Mouse (Mus musculus): ENCODE measurements at regions not wholly inside any gene's neighbourhood (a gene's known extent, or its start where the extent isn't known, plus 50 kb on each side); places are given as distances from the start of the nearest gene placed in this dataset.
"Not testable (repeated sequence)": the region's sequence is repeated elsewhere in the genome, so short reads cannot be mapped to it uniquely, and the experiment has no call there.

DNA sequence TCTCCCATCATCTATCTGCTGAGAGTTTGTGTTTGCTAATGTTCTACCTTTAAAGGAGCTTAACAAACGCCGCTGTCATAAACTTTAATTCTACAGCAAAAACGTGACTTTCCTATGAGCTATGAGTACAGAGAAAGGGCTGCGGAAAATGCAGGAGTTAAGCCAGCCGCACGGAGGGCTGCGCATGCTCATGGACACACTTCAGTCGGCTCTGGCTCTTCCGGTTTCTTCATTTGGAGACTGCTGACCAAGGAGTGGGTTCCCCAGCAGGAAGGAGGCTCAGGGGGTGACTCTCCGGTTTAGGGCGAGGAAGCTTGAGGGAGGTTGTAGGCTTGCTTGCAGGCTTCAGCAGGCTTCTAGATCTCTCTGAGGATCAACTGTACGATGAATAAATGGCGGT is 59.3 kb downstream of the Sox2 start:
- no peak for DNase-seq

DNA sequence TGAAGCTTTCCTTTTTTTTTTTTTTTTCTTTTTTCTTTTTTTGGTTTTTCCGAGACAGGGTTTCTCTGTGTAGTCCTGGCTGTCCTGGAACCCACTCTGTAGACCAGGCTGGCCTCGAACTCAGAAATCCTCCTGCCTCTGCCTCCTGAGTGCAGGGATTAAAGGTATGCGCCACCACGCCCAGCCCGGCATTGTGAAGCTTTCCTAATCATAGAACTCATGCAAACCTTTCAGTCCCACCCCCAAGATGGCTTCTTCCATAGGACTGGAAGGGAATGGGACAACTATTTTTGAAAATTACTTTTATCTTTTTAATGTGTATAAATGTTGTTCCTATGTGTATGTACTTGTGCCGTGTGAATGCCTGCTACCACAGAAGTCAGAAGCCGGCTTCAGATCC is 61.9 kb downstream of the Sox2 start:
- not testable (repeated sequence) for DNase-seq

DNA sequence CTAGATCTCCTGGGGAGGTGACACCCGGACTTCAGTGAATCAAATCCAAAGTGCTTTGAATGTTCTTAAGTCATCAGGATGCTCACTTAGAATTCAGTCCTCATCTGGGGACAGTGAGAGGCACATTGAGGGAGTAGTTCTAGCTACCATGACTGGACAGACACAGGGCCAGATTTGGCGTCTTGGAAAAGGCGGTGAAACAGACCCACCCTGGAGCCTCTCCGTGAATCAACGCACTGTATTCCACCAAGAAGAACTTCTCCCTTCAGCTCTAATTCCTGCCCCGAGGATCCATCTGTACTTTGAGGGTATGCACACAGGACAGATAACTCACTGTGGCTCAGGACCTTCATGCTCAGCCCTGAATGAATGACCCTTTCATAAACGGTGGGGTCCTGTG is 72.3 kb downstream of the Sox2 start:
- DNase-seq: no peak

- no peak for DNase-seq
Measured at GRCm38 (mm10) chr3:34726955-34727354, 76.8 kb downstream of the Sox2 start.

- no peak for DNase-seq
Measured at GRCm38 (mm10) chr3:34728282-34728681, 78.1 kb downstream of the Sox2 start.

- DNase-seq: no peak
Measured at GRCm38 (mm10) chr3:34734966-34735365, 84.8 kb downstream of the Sox2 start.

DNA sequence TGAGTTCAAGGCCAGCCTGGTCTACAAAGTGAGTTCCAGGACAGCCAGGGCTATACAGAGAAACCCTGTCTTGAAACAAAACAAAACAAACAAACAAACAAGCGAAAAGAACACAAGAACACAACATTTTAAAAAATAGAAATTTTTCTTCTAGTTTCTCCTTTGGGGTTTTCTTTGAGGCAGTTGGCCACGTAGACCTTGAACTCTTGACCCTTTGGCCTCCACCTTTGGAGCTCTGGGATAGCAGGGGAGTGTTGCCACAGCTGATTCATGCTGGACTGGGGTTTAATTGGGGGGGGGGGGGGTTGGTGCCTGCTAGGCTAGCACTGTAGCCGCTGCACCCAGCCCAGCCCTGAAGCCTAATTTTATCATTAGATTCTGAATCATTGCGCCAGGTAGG is 87.8 kb downstream of the Sox2 start:
- no peak for DNase-seq

- no peak for DNase-seq
Measured at GRCm38 (mm10) chr3:34738938-34739337, 88.7 kb downstream of the Sox2 start.

- no peak for DNase-seq
Measured at GRCm38 (mm10) chr3:34739693-34740092, 89.5 kb downstream of the Sox2 start.

- no peak for DNase-seq
Measured at GRCm38 (mm10) chr3:34740110-34740509, 89.9 kb downstream of the Sox2 start.

- no peak for DNase-seq
Measured at GRCm38 (mm10) chr3:34745181-34745736, 95.1 kb downstream of the Sox2 start.

- DNase-seq: no peak
Measured at GRCm38 (mm10) chr3:34747499-34748093, 97.4 kb downstream of the Sox2 start.

DNA sequence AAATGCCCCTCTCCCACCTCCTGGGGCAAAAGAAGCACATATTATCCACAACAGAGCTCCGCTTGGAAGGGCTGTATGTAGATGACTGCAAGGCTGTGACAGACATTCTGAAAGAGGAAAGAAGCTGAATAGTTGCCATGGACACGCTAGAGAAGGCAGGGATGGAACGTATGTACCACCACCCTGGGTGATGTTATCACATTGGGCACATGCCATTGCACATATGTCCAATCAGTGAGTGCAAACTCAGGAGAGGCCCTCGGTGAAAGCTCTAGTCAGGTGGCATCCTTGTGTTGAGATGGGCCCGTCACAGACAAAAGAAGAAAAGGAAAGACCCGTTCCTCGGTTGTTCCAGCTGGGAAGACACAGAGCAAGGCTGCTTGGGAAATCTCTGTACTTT is 99.8 kb downstream of the Sox2 start:
- no peak for DNase-seq

GRCm38 (mm10) chr3:34751551-34751950 is 101.3 kb downstream of the Sox2 start:
- no peak for DNase-seq

DNA sequence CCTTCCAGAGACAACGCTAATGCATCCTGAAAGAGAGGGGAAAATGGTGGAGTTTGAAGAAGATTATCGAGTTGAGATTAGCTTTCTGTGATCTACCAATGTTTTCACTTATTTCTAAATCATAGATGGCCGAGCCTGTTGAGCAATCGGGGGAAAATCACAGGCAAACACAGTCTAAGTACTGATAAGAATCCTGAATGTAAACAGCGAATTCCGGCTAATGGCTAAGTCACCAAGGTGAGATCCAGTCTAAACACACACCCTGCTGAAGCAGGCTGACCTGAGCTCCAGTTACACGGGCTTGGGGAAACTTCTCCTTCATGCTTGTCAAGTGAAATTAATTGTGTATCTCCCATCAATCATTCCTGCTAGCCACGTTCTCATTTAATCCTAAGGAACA is 103.4 kb downstream of the Sox2 start:
- no peak for DNase-seq

GRCm38 (mm10) chr3:34754781-34755180 is 104.6 kb downstream of the Sox2 start:
- DNase-seq: no peak

DNA sequence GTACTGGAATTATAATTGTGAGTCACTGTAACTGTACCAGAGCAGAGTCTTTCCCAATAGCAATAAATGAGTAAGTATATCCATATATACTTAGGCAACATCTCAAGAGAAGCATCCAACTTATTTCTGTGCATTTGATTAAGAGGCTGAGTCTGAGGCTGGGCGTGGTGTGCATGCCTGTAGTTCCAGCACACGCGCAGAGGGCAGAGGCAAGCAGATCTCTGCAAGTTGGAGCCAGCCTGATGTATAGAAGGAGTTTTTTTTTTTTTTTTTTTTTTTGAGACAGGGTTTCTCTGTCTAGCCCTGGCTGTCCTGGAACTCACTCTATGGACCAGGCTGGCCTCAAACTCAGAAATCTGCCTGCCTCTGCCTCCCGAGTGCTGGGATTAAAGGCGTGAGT is 105.1 kb downstream of the Sox2 start:
- not testable (repeated sequence) for DNase-seq

GRCm38 (mm10) chr3:34756632-34757031 is 106.4 kb downstream of the Sox2 start:
- DNase-seq: no peak

DNA sequence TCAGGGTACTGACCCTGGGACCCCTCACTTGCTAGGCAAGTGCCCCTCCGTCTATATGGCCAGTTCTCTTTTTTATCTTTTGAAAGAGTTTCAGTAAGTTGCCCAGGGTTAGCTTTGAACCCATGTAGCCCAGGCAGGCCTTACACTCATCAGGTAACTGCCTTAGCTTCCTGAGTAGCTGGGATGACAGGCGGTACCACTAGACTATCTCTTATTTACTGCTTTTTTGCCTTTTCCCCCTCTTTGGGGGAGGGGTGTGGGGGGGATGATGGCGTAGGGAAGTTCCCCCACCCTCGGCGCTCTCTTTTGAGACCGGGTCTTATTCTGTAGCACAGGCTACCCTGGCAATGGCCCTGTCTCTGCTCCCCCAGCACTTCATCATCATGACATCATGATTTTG is 106.9 kb downstream of the Sox2 start:
- DNase-seq: no peak

- DNase-seq: no peak
Measured at GRCm38 (mm10) chr3:34757813-34758510, 107.8 kb downstream of the Sox2 start.

DNA sequence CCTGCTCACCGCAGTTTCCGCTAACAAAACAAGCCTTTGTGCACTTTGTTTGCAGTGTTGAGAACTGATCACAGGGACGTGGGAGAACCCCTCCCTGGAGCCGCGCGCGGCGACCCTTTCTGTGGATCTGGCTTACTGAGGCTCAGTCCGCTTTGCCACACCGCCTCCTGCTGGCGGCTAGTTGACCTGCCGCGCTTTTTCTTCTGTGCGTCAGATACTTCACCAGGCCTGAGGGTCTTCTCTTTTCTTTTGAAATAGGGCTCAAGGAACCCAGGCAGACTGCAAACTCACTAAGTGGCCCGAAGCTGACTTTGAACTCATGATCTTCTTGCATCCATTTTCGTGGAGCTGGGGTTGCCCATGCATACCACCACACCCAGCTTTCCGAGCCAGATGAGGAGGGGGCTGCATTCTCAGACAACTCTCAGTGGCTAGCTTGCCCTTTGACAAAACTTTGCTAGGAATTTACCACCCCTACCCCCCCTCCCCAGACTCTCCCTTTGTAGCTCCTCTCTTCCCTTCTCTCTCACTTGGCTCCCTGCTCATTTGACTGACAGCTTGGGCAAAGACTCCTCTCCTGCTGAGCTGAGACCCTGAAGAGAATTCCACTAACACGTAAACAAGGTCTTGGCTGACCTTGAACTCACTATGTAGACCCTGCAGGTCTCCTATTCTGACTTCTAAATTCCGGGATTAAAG is 109.9 kb downstream of the Sox2 start:
- DNase-seq: no peak

DNA sequence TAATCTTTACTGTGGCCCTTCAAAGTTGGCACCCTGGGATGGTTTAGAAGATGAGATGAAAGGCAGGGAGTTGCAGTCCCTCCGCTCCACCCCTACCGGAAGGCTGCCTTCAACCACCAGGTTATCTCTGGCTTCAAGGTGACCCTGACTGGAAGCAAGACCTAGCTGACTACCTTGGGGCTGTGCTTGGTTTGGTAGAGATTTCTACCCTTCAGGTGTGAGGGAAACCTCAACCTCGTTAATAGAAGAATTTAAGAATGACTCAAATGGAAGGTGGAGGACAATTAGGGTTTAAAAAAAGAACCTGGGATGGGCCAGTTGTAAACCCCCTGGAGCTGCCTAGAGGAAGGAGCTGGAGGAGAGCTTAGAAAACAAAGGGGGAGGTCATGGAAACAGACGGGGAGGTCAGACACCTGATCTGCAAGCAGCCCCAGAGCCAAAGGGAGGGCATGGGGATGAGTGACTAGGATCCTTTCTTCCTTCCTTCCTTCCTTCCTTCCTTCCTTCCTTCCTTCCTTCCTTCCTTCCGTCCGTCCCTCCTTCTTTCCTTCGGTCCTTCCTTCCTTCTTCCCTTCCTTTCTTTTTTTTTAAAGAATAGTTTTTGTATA is 111.1 kb downstream of the Sox2 start:
- DNase-seq: no peak

GRCm38 (mm10) chr3:34761783-34762182 is 111.6 kb downstream of the Sox2 start:
- no peak for DNase-seq

DNA sequence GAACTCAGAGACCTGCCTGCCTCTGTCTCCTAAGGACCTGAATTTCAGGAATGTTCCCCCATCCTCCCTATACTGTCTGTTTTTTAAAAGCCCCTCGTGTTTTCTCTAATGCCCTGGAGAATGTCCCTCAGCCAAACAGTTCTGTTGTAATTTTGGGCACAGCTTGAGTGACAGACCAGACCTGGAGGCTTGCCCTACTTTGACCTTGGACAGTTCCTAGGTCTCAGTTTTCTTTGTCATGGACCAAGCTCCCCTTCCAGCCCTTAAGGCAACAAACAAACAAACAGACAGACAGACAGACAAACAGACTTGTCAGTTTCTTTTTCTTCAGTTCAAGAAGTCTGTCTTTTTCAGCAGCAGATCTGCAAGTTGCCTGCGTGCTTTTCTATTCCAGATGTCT is 114.4 kb downstream of the Sox2 start:
- no peak for DNase-seq
